In genomic region chr11:120509940-120510339, GRCm38 (mm10) we compare ENCODE assay signal across 11 mouse cellular contexts. TPM values are rescaled to one million over a fixed set of nuclear protein-coding genes. Genes with fewer than 3 reads are reported as not detected.
DNase-seq lines count a peak whose midpoint lies in the region; ATAC-seq and TF ChIP-seq lines count a peak whose summit lies in the region.
"Had no signal": no experiment of that assay in that cellular context is flagged by ENCODE, and none has a peak within 500 bp of the region (broad histone marks: within the 10 kb centered on the region; RNA-seq: fewer than 3 reads in every experiment).

No protein-coding gene starts in this region.

- no peak for TF ChIP-seq EP300 in CH12.LX (IDR thresholded peaks at IDR 0.05; ENCODE audit: low read length)

- dilution Hi-C loops in CH12.LX (cut with MboI; ENCODE audit: extremely low pct_ligation_motif_present, extremely low pct_unique_long_range_greater_than_20kb, low sequenced_read_pairs) = no loop called here

- H3K4me3 ChIP-seq in heart, embryonic 15.5 days = no peak overlapping the region
- H3K4me3 ChIP-seq in CH12.LX (replicated peaks in 1 of 3; ENCODE audit: low read depth in 2 of 3, low read length in 2 of 3, poor library complexity in 1 of 3) = peak overlapping the region in 1 of 3 experiments; percentile 1
- no peak overlapping the region for H3K4me3 ChIP-seq in liver, embryonic 16.5 days (ENCODE audit: low read depth, low read length)

- no peak for DNase-seq in heart, adult 18-20 months
- DNase-seq in CH12.LX (ENCODE audit: extremely low read depth) = no peak
- no peak for DNase-seq in ovary, postnatal 14 days (ENCODE audit: low spot score)
- DNase-seq in adrenal gland, adult (ENCODE audit: inconsistent age in 2 of 2, low spot score in 1 of 2) = no peak
- DNase-seq: adrenal gland, postnatal 14 days; gastrocnemius, postnatal 25 days had no signal

- peak overlapping the region; percentile 58; the same call in 1 of the 2 replicates for H3K27ac ChIP-seq in heart, embryonic 15.5 days
- H3K27ac ChIP-seq in CH12.LX (ENCODE audit: insufficient read depth, low read depth) = no peak overlapping the region
- H3K27ac ChIP-seq in liver, embryonic 16.5 days (ENCODE audit: low read length) = peak overlapping the region; percentile 69

- no peak for TF ChIP-seq POLR2A in CH12.LX (IDR thresholded peaks at IDR 0.05; ENCODE audit: low read depth, low read length)

- WGBS in heart, embryonic 15.5 days = 43% methylated on average over 4 of the region's 4 CpGs
- WGBS in liver, embryonic 16.5 days (ENCODE audit: insufficient replicate concordance) = 16% methylated on average over 4 of the region's 4 CpGs

- H3K27me3 ChIP-seq in heart, embryonic 15.5 days = no peaks in the 10 kb centered on the region
- peaks cover 2% of the 10 kb centered on the region for H3K27me3 ChIP-seq in CH12.LX (replicated peaks)
- no peaks in the 10 kb centered on the region for H3K27me3 ChIP-seq in liver, embryonic 16.5 days (ENCODE audit: control insufficient read depth, insufficient read depth, low read depth, low read length)

- H3K4me2 ChIP-seq in heart, embryonic 15.5 days = peak overlapping the region; percentile 65; the same call in 1 of the 2 replicates
- peak overlapping the region; percentile 78 for H3K4me2 ChIP-seq in CH12.LX (ENCODE audit: insufficient read depth, low read depth, poor library complexity, severe bottlenecking)
- H3K4me2 ChIP-seq in liver, embryonic 16.5 days (ENCODE audit: low read depth, low read length) = peak overlapping the region; percentile 65

- H3K9ac ChIP-seq in heart, embryonic 15.5 days = no peak overlapping the region
- H3K9ac ChIP-seq in CH12.LX (ENCODE audit: insufficient read depth, low read depth) = peak overlapping the region; percentile 59; the same call in 1 of the 2 replicates
- H3K9ac ChIP-seq in liver, embryonic 16.5 days (ENCODE audit: low read depth, low read length) = peak overlapping the region; percentile 60; the same call in 1 of the 2 replicates

- no peaks in the 10 kb centered on the region for H3K9me3 ChIP-seq in heart, embryonic 15.5 days (replicated peaks)
- H3K9me3 ChIP-seq in CH12.LX (replicated peaks; ENCODE audit: low read length) = no peaks in the 10 kb centered on the region
- no peaks in the 10 kb centered on the region for H3K9me3 ChIP-seq in liver, embryonic 16.5 days (replicated peaks; ENCODE audit: control insufficient read depth, low read length)

- no peaks in the 10 kb centered on the region for H3K79me2 ChIP-seq in CH12.LX (replicated peaks; ENCODE audit: control insufficient read depth, extremely low read depth, insufficient read depth, poor library complexity, severe bottlenecking)

- no peak for TF ChIP-seq CTCF in CH12.LX (conservative IDR thresholded peaks at IDR 0.05 in 1 of 2, IDR thresholded peaks at IDR 0.05 in 1 of 2; ENCODE audit: low read depth in 2 of 2, low read length in 2 of 2)

- H3K4me1 ChIP-seq in heart, embryonic 15.5 days (replicated peaks) = peaks cover 10% of the 10 kb centered on the region
- H3K4me1 ChIP-seq in CH12.LX (ENCODE audit: control insufficient read depth in 1 of 2, insufficient read depth in 2 of 2) = peaks cover 5 to 15% of the 10 kb centered on the region in 2 experiments
- peaks cover 17% of the 10 kb centered on the region for H3K4me1 ChIP-seq in liver, embryonic 16.5 days (ENCODE audit: control insufficient read depth, low read depth, low read length)

- no peak for ATAC-seq in heart, embryonic 15.5 days (replicated peaks; ENCODE audit: insufficient number of reproducible peaks, insufficient read depth, low FRiP score, low read depth)
- peak; percentile 50; the same call in 1 of the 2 replicates for ATAC-seq in erythroblast, adult 5-6 weeks (replicated peaks; ENCODE audit: low FRiP score, poor library complexity, severe bottlenecking)
- ATAC-seq in liver, embryonic 16.5 days (ENCODE audit: low read depth) = no peak
- no peak for ATAC-seq in megakaryocyte progenitor cell, adult 5-6 weeks (replicated peaks; ENCODE audit: poor library complexity)
- ATAC-seq: midbrain, embryonic 16.5 days had no signal

- in situ Hi-C loops in CH12.LX (cut with MboI; ENCODE audit: low pct_ligation_motif_present, low pct_unique_long_range_greater_than_20kb, low sequenced_read_pairs) = no loop called here

- no peaks in the 10 kb centered on the region for H3K36me3 ChIP-seq in heart, embryonic 15.5 days
- H3K36me3 ChIP-seq in CH12.LX (replicated peaks in 1 of 2; ENCODE audit: control insufficient read depth in 1 of 2, insufficient read depth in 1 of 2, low read length in 1 of 2) = no peaks in the 10 kb centered on the region
- H3K36me3 ChIP-seq in liver, embryonic 16.5 days (ENCODE audit: control insufficient read depth, insufficient read depth) = no peaks in the 10 kb centered on the region

- no peak for TF ChIP-seq RAD21 in CH12.LX (IDR thresholded peaks at IDR 0.05; ENCODE audit: low read depth, low read length)

TF ChIP-seq in CH12.LX, 34 proteins besides CTCF, POLR2A, EP300 and RAD21:
- 0 out of 2 replicates have a peak, but pooled peaks have one; percentile 10 for TF ChIP-seq IRF4 (IDR thresholded peaks at IDR 0.05; ENCODE audit: low read depth, low read length)
- TF ChIP-seq TCF12 (IDR thresholded peaks at IDR 0.05; ENCODE audit: low read depth, low read length) = no peak

RNA-seq across cellular contexts. Expression of gene Slc25a10, which starts 18.3 kb away (rescaled TPM):
- polyA plus RNA-seq in heart, embryonic 15.5 days (2015; fragmentation: Nextera tagmentation; extraction: Ambion mirVana) = 32.1 and 45.0 TPM in 2 replicates
- 10 to 100 TPM; 15.4 to 15.9 TPM for total RNA-seq in heart, adult 18-20 months (2021)
- total RNA-seq in CH12.LX (2012; rRNA removed) (32.9 and 48.5 TPM in 2 replicates), CH12.LX (2014; rRNA removed) (29.5 and 34.6 TPM in 2 replicates)
- 43.4 and 45.9 TPM in 2 replicates for polyA plus RNA-seq in CH12.LX (2012; ENCODE audit: insufficient read length, low read depth)
- 6.9 and 11.1 TPM in 2 replicates for total RNA-seq in erythroblast, adult 5-6 weeks (2015; ENCODE audit: low replicate concordance)
- 4.7 and 6.0 TPM in 2 replicates for total RNA-seq in erythroblast, adult 5-6 weeks (2017; ENCODE audit: low replicate concordance)
- polyA plus RNA-seq in liver, embryonic 16.5 days (2015; fragmentation: Nextera tagmentation; extraction: Ambion mirVana) = 37.0 and 38.9 TPM in 2 replicates
- 11.9 and 14.4 TPM in 2 replicates for total RNA-seq in megakaryocyte progenitor cell, adult 5-6 weeks (2015)
- 16.2 and 19.7 TPM in 2 replicates for total RNA-seq in megakaryocyte progenitor cell, adult 5-6 weeks (2017)

RNA-seq across cellular contexts. Expression of gene Gcgr, which starts 20.6 kb away (rescaled TPM):
- polyA plus RNA-seq in heart, embryonic 15.5 days (2015; fragmentation: Nextera tagmentation; extraction: Ambion mirVana) = 2.7 and 2.8 TPM in 2 replicates
- total RNA-seq in heart, adult 18-20 months (2021) = under 1 TPM; 0.93 to 0.94 TPM
- 0.13 TPM in 1 of 2 replicates, not detected in the other for total RNA-seq in CH12.LX (2012; rRNA removed)
- total RNA-seq in CH12.LX (2014; rRNA removed) = 0.09 and 0.16 TPM in 2 replicates
- 0.20 TPM in 1 of 2 replicates, not detected in the other for polyA plus RNA-seq in CH12.LX (2012; ENCODE audit: insufficient read length, low read depth)
- not detected in 2 replicates for total RNA-seq in erythroblast, adult 5-6 weeks (2015; ENCODE audit: low replicate concordance)
- not detected in 2 replicates for total RNA-seq in erythroblast, adult 5-6 weeks (2017; ENCODE audit: low replicate concordance)
- polyA plus RNA-seq in liver, embryonic 16.5 days (2015; fragmentation: Nextera tagmentation; extraction: Ambion mirVana) = 18.7 and 20.7 TPM in 2 replicates
- not detected in 2 replicates for total RNA-seq in megakaryocyte progenitor cell, adult 5-6 weeks (2015)
- total RNA-seq in megakaryocyte progenitor cell, adult 5-6 weeks (2017) = not detected in 2 replicates

RNA-seq across cellular contexts. Expression of gene Mrpl12, which starts 25.5 kb away (rescaled TPM):
- polyA plus RNA-seq in heart, embryonic 15.5 days (2015; fragmentation: Nextera tagmentation; extraction: Ambion mirVana) = 203 and 218 TPM in 2 replicates
- 100 to 1,000 TPM; 245 to 267 TPM for total RNA-seq in heart, adult 18-20 months (2021)
- 267 and 336 TPM in 2 replicates for total RNA-seq in CH12.LX (2012; rRNA removed)
- total RNA-seq in CH12.LX (2014; rRNA removed) = 47.5 and 60.3 TPM in 2 replicates
- 341 and 363 TPM in 2 replicates for polyA plus RNA-seq in CH12.LX (2012; ENCODE audit: insufficient read length, low read depth)
- 12.1 and 16.1 TPM in 2 replicates for total RNA-seq in erythroblast, adult 5-6 weeks (2015; ENCODE audit: low replicate concordance)
- total RNA-seq in erythroblast, adult 5-6 weeks (2017; ENCODE audit: low replicate concordance) = 12.1 and 15.6 TPM in 2 replicates
- 81.5 and 83.1 TPM in 2 replicates for polyA plus RNA-seq in liver, embryonic 16.5 days (2015; fragmentation: Nextera tagmentation; extraction: Ambion mirVana)
- 107 and 121 TPM in 2 replicates for total RNA-seq in megakaryocyte progenitor cell, adult 5-6 weeks (2015)
- 136 and 142 TPM in 2 replicates for total RNA-seq in megakaryocyte progenitor cell, adult 5-6 weeks (2017)

RNA-seq across cellular contexts. Expression of gene Mcrip1, which starts 39.6 kb away (rescaled TPM):
- 119 and 143 TPM in 2 replicates for polyA plus RNA-seq in heart, embryonic 15.5 days (2015; fragmentation: Nextera tagmentation; extraction: Ambion mirVana)
- 10 to 100 TPM; 39.1 to 44.1 TPM for total RNA-seq in heart, adult 18-20 months (2021)
- 25.8 and 39.6 TPM in 2 replicates for total RNA-seq in CH12.LX (2012; rRNA removed)
- total RNA-seq in CH12.LX (2014; rRNA removed) = 37.6 and 46.2 TPM in 2 replicates
- polyA plus RNA-seq in CH12.LX (2012; ENCODE audit: insufficient read length, low read depth) = 60.2 and 66.5 TPM in 2 replicates
- total RNA-seq in erythroblast, adult 5-6 weeks (2015; ENCODE audit: low replicate concordance) = 8.1 and 17.6 TPM in 2 replicates
- total RNA-seq in erythroblast, adult 5-6 weeks (2017; ENCODE audit: low replicate concordance) = 3.2 and 9.6 TPM in 2 replicates
- polyA plus RNA-seq in liver, embryonic 16.5 days (2015; fragmentation: Nextera tagmentation; extraction: Ambion mirVana) = 38.5 and 39.1 TPM in 2 replicates
- total RNA-seq in megakaryocyte progenitor cell, adult 5-6 weeks (2015) = 71.6 and 75.3 TPM in 2 replicates
- total RNA-seq in megakaryocyte progenitor cell, adult 5-6 weeks (2017) = 24.2 and 25.8 TPM in 2 replicates

RNA-seq across cellular contexts. Expression of gene Ppp1r27, which starts 41.0 kb away (rescaled TPM):
- polyA plus RNA-seq in heart, embryonic 15.5 days (2015; fragmentation: Nextera tagmentation; extraction: Ambion mirVana) = 0.50 and 7.6 TPM in 2 replicates
- total RNA-seq in heart, adult 18-20 months (2021) = under 1 TPM in 1 of 2 experiments, not detected in 1; 0.35 TPM
- total RNA-seq in CH12.LX (2012; rRNA removed) (not detected in 2 replicates), CH12.LX (2014; rRNA removed) (not detected in 2 replicates)
- polyA plus RNA-seq in CH12.LX (2012; ENCODE audit: insufficient read length, low read depth) = not detected in 2 replicates
- not detected in 2 replicates for total RNA-seq in erythroblast, adult 5-6 weeks (2015; ENCODE audit: low replicate concordance)
- total RNA-seq in erythroblast, adult 5-6 weeks (2017; ENCODE audit: low replicate concordance) = not detected in 2 replicates
- 0.20 and 1.2 TPM in 2 replicates for polyA plus RNA-seq in liver, embryonic 16.5 days (2015; fragmentation: Nextera tagmentation; extraction: Ambion mirVana)
- not detected in 2 replicates for total RNA-seq in megakaryocyte progenitor cell, adult 5-6 weeks (2015)
- total RNA-seq in megakaryocyte progenitor cell, adult 5-6 weeks (2017) = 1.3 TPM in 1 of 2 replicates, not detected in the other
- polyA plus RNA-seq: midbrain, embryonic 16.5 days had no signal
